Mouse (Mus musculus): ENCODE data around the gene Fbxw4.

DNA sequence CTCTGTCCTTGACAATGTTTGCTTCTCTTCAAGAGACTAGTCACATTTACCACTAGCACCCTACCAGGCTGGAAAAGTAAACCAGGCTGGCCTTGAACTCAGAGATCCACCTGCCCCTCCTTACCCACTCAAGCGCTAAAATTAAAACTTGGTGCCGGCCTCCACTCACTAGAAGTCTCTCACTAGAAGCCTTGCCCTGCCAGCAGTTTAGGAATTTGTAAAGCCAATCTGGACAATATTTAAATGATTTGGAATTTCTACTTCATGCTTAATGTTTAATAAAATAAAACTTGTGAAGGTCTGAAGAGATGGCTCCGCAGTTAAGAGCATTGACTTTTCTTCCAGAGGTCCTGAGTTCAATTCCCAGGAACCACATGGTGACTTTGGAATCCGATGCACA lies 10.3 kb downstream of the Fbxw4 start:
- TF ChIP-seq CTCF (IDR thresholded peaks at IDR 0.05) (no peak), POLR2A (IDR thresholded peaks at IDR 0.05; ENCODE audit: insufficient read depth, low read depth, low read length) (no peak)

Measured in heart, adult 2 months (tissue).